Mouse (Mus musculus): ENCODE data around the gene Cd200r1. TPM values are rescaled to one million over a fixed set of nuclear protein-coding genes. Genes with fewer than 3 reads are reported as not detected.

The Cd200r1 gene
- polyA plus RNA-seq, 1 experiment from 2014 or later: 2.0 TPM

- H3K27ac ChIP-seq (replicated peaks in 1 of 2; ENCODE audit: control insufficient read depth in 1 of 2, insufficient read depth in 1 of 2, low read depth in 2 of 2, low read length in 2 of 2): no peak overlapping the region
- peaks cover 0 to 3% of the 10 kb centered on the region in 2 experiments; a peak in 1 of 4 replicates for H3K4me1 ChIP-seq (ENCODE audit: control insufficient read depth in 2 of 2, insufficient read depth in 2 of 2, low read length in 2 of 2)
- no peak overlapping the region for H3K4me2 ChIP-seq (ENCODE audit: low read length)
- ATAC-seq (ENCODE audit: insufficient number of reproducible peaks, insufficient read depth, low FRiP score, low read depth): no peak
- no peaks in the 10 kb centered on the region for H3K27me3 ChIP-seq (ENCODE audit: control insufficient read depth, insufficient read depth, low read length)
- no peaks in the 10 kb centered on the region for H3K9me3 ChIP-seq (ENCODE audit: control insufficient read depth, low read length)
- H3K36me3 ChIP-seq (ENCODE audit: control insufficient read depth, insufficient read depth, low read length): no peaks in the 10 kb centered on the region
- no peak overlapping the region for H3K4me3 ChIP-seq (ENCODE audit: control insufficient read depth in 1 of 2, insufficient read depth in 1 of 2, low read depth in 1 of 2, low read length in 2 of 2)
- no peak overlapping the region for H3K9ac ChIP-seq (ENCODE audit: low read length)
- 79% methylated on average over 7 of the region's 7 CpGs for WGBS
Observed at GRCm38 (mm10) chr16:44767506-44767905, 2.0 kb downstream of the Cd200r1 start.

- no peaks in the 10 kb centered on the region for H3K36me3 ChIP-seq (ENCODE audit: control insufficient read depth, insufficient read depth, low read length)
- H3K9ac ChIP-seq (ENCODE audit: low read length): no peak overlapping the region
- no peak overlapping the region for H3K4me3 ChIP-seq (ENCODE audit: control insufficient read depth in 1 of 2, insufficient read depth in 1 of 2, low read depth in 1 of 2, low read length in 2 of 2)
- no peak overlapping the region for H3K4me2 ChIP-seq (ENCODE audit: low read length)
- no peak for ATAC-seq (ENCODE audit: insufficient number of reproducible peaks, insufficient read depth, low FRiP score, low read depth)
- no peaks in the 10 kb centered on the region for H3K27me3 ChIP-seq (ENCODE audit: control insufficient read depth, insufficient read depth, low read length)
- 50% methylated on average over 2 of the region's 2 CpGs for WGBS
- no peaks in the 10 kb centered on the region for H3K9me3 ChIP-seq (ENCODE audit: control insufficient read depth, low read length)
- H3K4me1 ChIP-seq (ENCODE audit: control insufficient read depth in 2 of 2, insufficient read depth in 2 of 2, low read length in 2 of 2): peaks cover 0 to 3% of the 10 kb centered on the region in 2 experiments; a peak in 1 of 4 replicates
- H3K27ac ChIP-seq (replicated peaks in 1 of 2; ENCODE audit: control insufficient read depth in 1 of 2, insufficient read depth in 1 of 2, low read depth in 2 of 2, low read length in 2 of 2): no peak overlapping the region
Observed at GRCm38 (mm10) chr16:44767967-44768366, 2.4 kb downstream of the Cd200r1 start.

- Histone ChIP-seq H3K9me3 (ENCODE audit: control insufficient read depth, low read length) (no peaks in the 10 kb centered on the region), H3K36me3 (ENCODE audit: control insufficient read depth, insufficient read depth, low read length) (no peaks in the 10 kb centered on the region), H3K27me3 (ENCODE audit: control insufficient read depth, insufficient read depth, low read length) (no peaks in the 10 kb centered on the region), H3K9ac (ENCODE audit: low read length) (no peak overlapping the region), H3K4me3 (ENCODE audit: control insufficient read depth in 1 of 2, insufficient read depth in 1 of 2, low read depth in 1 of 2, low read length in 2 of 2) (no peak overlapping the region), H3K4me2 (ENCODE audit: low read length) (no peak overlapping the region), H3K27ac (replicated peaks in 1 of 2; ENCODE audit: control insufficient read depth in 1 of 2, insufficient read depth in 1 of 2, low read depth in 2 of 2, low read length in 2 of 2) (no peak overlapping the region), H3K4me1 (ENCODE audit: control insufficient read depth in 2 of 2, insufficient read depth in 2 of 2, low read length in 2 of 2) (no peaks in the 10 kb centered on the region)
- 71% methylated on average over 6 of the region's 6 CpGs for WGBS
- ATAC-seq (ENCODE audit: insufficient number of reproducible peaks, insufficient read depth, low FRiP score, low read depth): no peak
Observed at GRCm38 (mm10) chr16:44772577-44772976, 7.0 kb downstream of the Cd200r1 start.

GRCm38 (mm10) chr16:44773673-44774072 lies 8.1 kb downstream of the Cd200r1 start:
- H3K4me3 ChIP-seq (ENCODE audit: control insufficient read depth in 1 of 2, insufficient read depth in 1 of 2, low read depth in 1 of 2, low read length in 2 of 2): no peak overlapping the region
- no peaks in the 10 kb centered on the region for H3K36me3 ChIP-seq (ENCODE audit: control insufficient read depth, insufficient read depth, low read length)
- no peak for ATAC-seq (ENCODE audit: insufficient number of reproducible peaks, insufficient read depth, low FRiP score, low read depth)
- H3K9ac ChIP-seq (ENCODE audit: low read length): no peak overlapping the region
- H3K27me3 ChIP-seq (ENCODE audit: control insufficient read depth, insufficient read depth, low read length): no peaks in the 10 kb centered on the region
- WGBS: 65% methylated on average over 3 of the region's 3 CpGs
- H3K9me3 ChIP-seq (ENCODE audit: control insufficient read depth, low read length): no peaks in the 10 kb centered on the region
- no peak overlapping the region for H3K27ac ChIP-seq (replicated peaks in 1 of 2; ENCODE audit: control insufficient read depth in 1 of 2, insufficient read depth in 1 of 2, low read depth in 2 of 2, low read length in 2 of 2)
- H3K4me2 ChIP-seq (ENCODE audit: low read length): no peak overlapping the region
- H3K4me1 ChIP-seq (ENCODE audit: control insufficient read depth in 2 of 2, insufficient read depth in 2 of 2, low read length in 2 of 2): no peaks in the 10 kb centered on the region

GRCm38 (mm10) chr16:44774201-44774600 lies 8.7 kb downstream of the Cd200r1 start:
- H3K4me1 ChIP-seq (ENCODE audit: control insufficient read depth in 2 of 2, insufficient read depth in 2 of 2, low read length in 2 of 2): no peaks in the 10 kb centered on the region
- no peaks in the 10 kb centered on the region for H3K9me3 ChIP-seq (ENCODE audit: control insufficient read depth, low read length)
- no peak for ATAC-seq (ENCODE audit: insufficient number of reproducible peaks, insufficient read depth, low FRiP score, low read depth)
- H3K4me3 ChIP-seq (ENCODE audit: control insufficient read depth in 1 of 2, insufficient read depth in 1 of 2, low read depth in 1 of 2, low read length in 2 of 2): no peak overlapping the region
- no peak overlapping the region for H3K4me2 ChIP-seq (ENCODE audit: low read length)
- H3K27me3 ChIP-seq (ENCODE audit: control insufficient read depth, insufficient read depth, low read length): no peaks in the 10 kb centered on the region
- no peak overlapping the region for H3K27ac ChIP-seq (replicated peaks in 1 of 2; ENCODE audit: control insufficient read depth in 1 of 2, insufficient read depth in 1 of 2, low read depth in 2 of 2, low read length in 2 of 2)
- no peak overlapping the region for H3K9ac ChIP-seq (ENCODE audit: low read length)
- no peaks in the 10 kb centered on the region for H3K36me3 ChIP-seq (ENCODE audit: control insufficient read depth, insufficient read depth, low read length)
- 85% methylated on average over 6 of the region's 6 CpGs for WGBS

- no peaks in the 10 kb centered on the region for H3K36me3 ChIP-seq (ENCODE audit: control insufficient read depth, insufficient read depth, low read length)
- H3K27ac ChIP-seq (replicated peaks in 1 of 2; ENCODE audit: control insufficient read depth in 1 of 2, insufficient read depth in 1 of 2, low read depth in 2 of 2, low read length in 2 of 2): no peak overlapping the region
- ATAC-seq (ENCODE audit: insufficient number of reproducible peaks, insufficient read depth, low FRiP score, low read depth): no peak
- H3K27me3 ChIP-seq (ENCODE audit: control insufficient read depth, insufficient read depth, low read length): no peaks in the 10 kb centered on the region
- no peaks in the 10 kb centered on the region for H3K9me3 ChIP-seq (ENCODE audit: control insufficient read depth, low read length)
- no peak overlapping the region for H3K9ac ChIP-seq (ENCODE audit: low read length)
- no peaks in the 10 kb centered on the region for H3K4me1 ChIP-seq (ENCODE audit: control insufficient read depth in 2 of 2, insufficient read depth in 2 of 2, low read length in 2 of 2)
- 57% methylated on average over 17 of the region's 17 CpGs for WGBS
- H3K4me2 ChIP-seq (ENCODE audit: low read length): peak overlapping the region; percentile 44
- H3K4me3 ChIP-seq (ENCODE audit: control insufficient read depth in 1 of 2, insufficient read depth in 1 of 2, low read depth in 1 of 2, low read length in 2 of 2): peak overlapping the region; percentile 2 to 14; a peak in 1 of 4 replicates
Observed at GRCm38 (mm10) chr16:44778538-44779147, 13.1 kb downstream of the Cd200r1 start.

- H3K27me3 ChIP-seq (ENCODE audit: control insufficient read depth, insufficient read depth, low read length): no peaks in the 10 kb centered on the region
- H3K9me3 ChIP-seq (ENCODE audit: control insufficient read depth, low read length): no peaks in the 10 kb centered on the region
- H3K9ac ChIP-seq (ENCODE audit: low read length): no peak overlapping the region
- H3K4me3 ChIP-seq (ENCODE audit: control insufficient read depth in 1 of 2, insufficient read depth in 1 of 2, low read depth in 1 of 2, low read length in 2 of 2): no peak overlapping the region
- no peak overlapping the region for H3K4me2 ChIP-seq (ENCODE audit: low read length)
- H3K36me3 ChIP-seq (ENCODE audit: control insufficient read depth, insufficient read depth, low read length): no peaks in the 10 kb centered on the region
- WGBS: 87% methylated on average over 5 of the region's 5 CpGs
- H3K27ac ChIP-seq (replicated peaks in 1 of 2; ENCODE audit: control insufficient read depth in 1 of 2, insufficient read depth in 1 of 2, low read depth in 2 of 2, low read length in 2 of 2): no peak overlapping the region
- H3K4me1 ChIP-seq (ENCODE audit: control insufficient read depth in 2 of 2, insufficient read depth in 2 of 2, low read length in 2 of 2): no peaks in the 10 kb centered on the region
- no peak for ATAC-seq (ENCODE audit: insufficient number of reproducible peaks, insufficient read depth, low FRiP score, low read depth)
Observed at GRCm38 (mm10) chr16:44779494-44779893, 14.0 kb downstream of the Cd200r1 start.

GRCm38 (mm10) chr16:44780751-44781150 lies 15.2 kb downstream of the Cd200r1 start:
- WGBS: 67% methylated on average over 4 of the region's 4 CpGs
- Histone ChIP-seq H3K9me3 (ENCODE audit: control insufficient read depth, low read length) (no peaks in the 10 kb centered on the region), H3K27me3 (ENCODE audit: control insufficient read depth, insufficient read depth, low read length) (no peaks in the 10 kb centered on the region), H3K4me3 (ENCODE audit: control insufficient read depth in 1 of 2, insufficient read depth in 1 of 2, low read depth in 1 of 2, low read length in 2 of 2) (no peak overlapping the region), H3K4me1 (ENCODE audit: control insufficient read depth in 2 of 2, insufficient read depth in 2 of 2, low read length in 2 of 2) (no peaks in the 10 kb centered on the region), H3K4me2 (ENCODE audit: low read length) (no peak overlapping the region), H3K9ac (ENCODE audit: low read length) (no peak overlapping the region), H3K27ac (replicated peaks in 1 of 2; ENCODE audit: control insufficient read depth in 1 of 2, insufficient read depth in 1 of 2, low read depth in 2 of 2, low read length in 2 of 2) (no peak overlapping the region), H3K36me3 (ENCODE audit: control insufficient read depth, insufficient read depth, low read length) (no peaks in the 10 kb centered on the region)
- no peak for ATAC-seq (ENCODE audit: insufficient number of reproducible peaks, insufficient read depth, low FRiP score, low read depth)

All from heart, embryonic 14.5 days (tissue).